Mouse (Mus musculus) monocyte, adult 59 days (primary cell): ENCODE measurements around the gene Ifitm3. TPM values are rescaled to one million over a fixed set of nuclear protein-coding genes. Genes with fewer than 3 reads are reported as not detected.

Experiments used
- total RNA-seq, 2 experiments: library from RNA; stranded (reverse); gene quantifications; one replicate each; pipeline ENCODE4 v1.2.4; 2023

The Ifitm3 gene
- 1,000 to 10,000 TPM; 1,975 to 2,125 TPM for total RNA-seq

GRCm38 (mm10) chr7:141010593-141010992, at the start of gene Ifitm3:
TSS of gene Ifitm3 (minus strand) at chr7:141010770.

GRCm38 (mm10) chr7:141028831-141029230, 18.3 kb upstream of the Ifitm3 start, which contains the start of gene Gm17387:
TSS of gene Gm17387 (plus strand) at chr7:141029131.

DNA sequence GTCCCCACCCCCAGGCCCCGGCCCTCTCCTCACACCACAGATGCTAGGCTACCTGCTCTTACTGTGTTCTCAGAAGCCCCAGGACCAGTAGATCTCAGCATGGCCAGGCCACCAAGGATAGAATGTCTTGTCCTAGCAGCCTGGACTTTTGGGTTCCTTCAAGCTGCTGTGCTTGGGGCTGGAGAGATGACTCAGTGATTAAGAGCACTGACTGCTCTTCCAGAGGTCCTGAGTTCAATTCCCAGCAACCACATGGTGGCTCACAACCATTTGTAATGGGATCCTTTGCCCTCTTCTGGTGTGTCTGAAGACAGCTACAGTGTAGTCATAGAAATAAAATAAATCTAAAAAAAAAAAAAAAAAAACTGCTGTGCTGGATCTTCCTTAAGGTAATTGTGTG, 7.3 kb upstream of the Ifitm3 start, which contains the start of gene Ifitm6:
TSS of gene Ifitm6 (minus strand) at position 101 of the 400 bp plus-strand sequence.

DNA sequence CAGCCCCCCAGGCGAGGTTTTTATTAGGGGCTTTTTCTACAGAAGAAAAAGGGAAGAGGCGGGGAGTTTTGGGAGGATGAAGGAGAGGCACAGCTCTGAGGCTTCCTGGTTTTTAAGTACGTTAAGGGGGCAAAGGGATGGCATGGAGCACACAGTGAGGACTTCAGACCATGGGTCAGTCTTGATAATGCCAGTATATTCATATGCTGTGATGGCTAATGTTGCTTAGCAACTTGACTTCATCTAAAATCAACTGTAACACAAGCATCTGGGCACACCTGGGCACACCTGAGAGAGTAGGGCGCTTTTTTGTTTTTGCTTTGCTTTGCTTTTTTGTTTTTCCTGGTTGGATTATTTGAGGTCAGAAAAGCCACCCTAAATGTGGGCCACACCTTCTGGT, 43.6 kb downstream of the Ifitm3 start, which contains the start of gene Ifitm1:
TSS of gene Ifitm1 (plus strand) at position 301 of the 400 bp plus-strand sequence.

Other genes starting within 250 kb of the Ifitm3 start
- not detected for gene Cyp2e1, start 247.0 kb downstream of the Ifitm3 start, total RNA-seq
- not detected for gene Syce1, start 222.9 kb downstream of the Ifitm3 start, total RNA-seq
- under 1 TPM in 1 of 2 experiments, not detected in 1; 0.16 TPM for gene Zfp941, start 188.6 kb downstream of the Ifitm3 start, total RNA-seq
- not detected for gene Urah, start 175.8 kb downstream of the Ifitm3 start, total RNA-seq
- not detected for gene Scgb1c1, start 165.2 kb downstream of the Ifitm3 start, total RNA-seq
- not detected for gene Odf3, start 163.0 kb downstream of the Ifitm3 start, total RNA-seq
- not detected for gene Gm45785, start 154.4 kb downstream of the Ifitm3 start, total RNA-seq
- 100 to 1,000 TPM in 1 of 2 experiments, 10 to 100 TPM in 1; 99.0 to 111 TPM for gene Ric8a, start 153.8 kb downstream of the Ifitm3 start, total RNA-seq
- gene Bet1l, start 153.2 kb downstream of the Ifitm3 start, total RNA-seq, result 10 to 100 TPM; 20.9 to 27.1 TPM
- 10 to 100 TPM; 75.0 to 81.5 TPM for gene Psmd13, start 128.8 kb downstream of the Ifitm3 start, total RNA-seq
- 10 to 100 TPM; 11.4 to 16.2 TPM for gene Sirt3, start 128.5 kb downstream of the Ifitm3 start, total RNA-seq
- not detected for gene Cox8b, start 110.3 kb downstream of the Ifitm3 start, total RNA-seq
- gene Nlrp6, start 89.9 kb downstream of the Ifitm3 start, total RNA-seq, result not detected
- 10 to 100 TPM; 21.1 to 25.3 TPM for gene Pgghg, start 69.4 kb downstream of the Ifitm3 start, total RNA-seq
- gene Ifitm5, start 60.5 kb downstream of the Ifitm3 start, total RNA-seq, result 1 to 10 TPM; 3.9 to 6.1 TPM
- gene Gm45717, start 54.8 kb downstream of the Ifitm3 start, total RNA-seq, result not detected
- gene Ifitm2, start 54.8 kb downstream of the Ifitm3 start, total RNA-seq, result 1,000 to 10,000 TPM; 1,104 to 1,118 TPM
- gene Ifitm1, start 43.5 kb downstream of the Ifitm3 start, total RNA-seq, result 10 to 100 TPM; 85.9 to 92.5 TPM
- gene Ifitm6, start 7.2 kb upstream of the Ifitm3 start, total RNA-seq, result 100 to 1,000 TPM; 424 to 464 TPM
- not detected for gene Gm17387, start 18.4 kb upstream of the Ifitm3 start, total RNA-seq
- gene B4galnt4, start 50.3 kb upstream of the Ifitm3 start, total RNA-seq, result under 1 TPM in 1 of 2 experiments, not detected in 1; 0.27 TPM
- 1 to 10 TPM; 5.5 to 7.9 TPM for gene Pkp3, start 67.4 kb upstream of the Ifitm3 start, total RNA-seq
- gene Sigirr, start 89.8 kb upstream of the Ifitm3 start, total RNA-seq, result 1 to 10 TPM; 3.8 to 9.0 TPM
- gene Ano9, start 107.0 kb upstream of the Ifitm3 start, total RNA-seq, result not detected
- gene Ptdss2, start 111.6 kb upstream of the Ifitm3 start, total RNA-seq, result 1 to 10 TPM; 6.3 to 8.8 TPM
- 100 to 1,000 TPM; 144 to 160 TPM for gene Rnh1, start 162.1 kb upstream of the Ifitm3 start, total RNA-seq
- 10 to 100 TPM; 24.5 to 27.3 TPM for gene Hras, start 183.2 kb upstream of the Ifitm3 start, total RNA-seq
- gene Lrrc56, start 183.4 kb upstream of the Ifitm3 start, total RNA-seq, result 1 to 10 TPM; 5.6 to 6.2 TPM
- gene Lmntd2, start 203.3 kb upstream of the Ifitm3 start, total RNA-seq, result not detected
- gene Rassf7, start 205.1 kb upstream of the Ifitm3 start, total RNA-seq, result 1 to 10 TPM; 1.8 to 2.8 TPM
- gene Phrf1, start 218.0 kb upstream of the Ifitm3 start, total RNA-seq, result 100 to 1,000 TPM; 109 to 116 TPM